In genomic region chr9:69154684-69155083, GRCm38 (mm10) we compare ENCODE assay signal across 13 mouse cellular contexts.
DNase-seq lines count a peak whose midpoint lies in the region.
"Had no signal": no experiment of that assay in that cellular context is flagged by ENCODE, and none has a peak within 500 bp of the region (broad histone marks: within the 10 kb centered on the region; RNA-seq: fewer than 3 reads in every experiment).

No protein-coding gene starts in this region.

- DNase-seq in gastrocnemius, postnatal 25 days, result peak; percentile 31
- DNase-seq in gastrocnemius, adult 8-10 months (ENCODE audit: low spot score in 2 of 2), result no peak
- peak; percentile 19 to 20 for DNase-seq in kidney, postnatal 36 days
- DNase-seq in kidney, postnatal 10 days, result no peak
- DNase-seq in 3T3-L1 (ENCODE audit: low read depth, low spot score), result peak; percentile 27
- no peak for DNase-seq in frontal cortex, postnatal 14 days (ENCODE audit: low spot score in 2 of 2)
- DNase-seq: adrenal gland, postnatal 10 days; B cell, adult 2 months; cerebellum, adult 11 months; cerebellum, adult 8-10 months; cerebellum, postnatal 14 days; embryo, embryonic 11 days; heart, postnatal 36 days had no signal

Comparison
In these comparisons a context has a peak if more than half of its experiments do, and no peak if none do; other contexts are left out.
1. DNase-seq: peak in gastrocnemius, postnatal 25 days (single experiment), kidney, postnatal 36 days (2 of 2) and 3T3-L1 (single experiment); none in gastrocnemius, adult 8-10 months (0 of 2), kidney, postnatal 10 days (single experiment) and frontal cortex, postnatal 14 days (0 of 2).